Mouse (Mus musculus) olfactory bulb, adult 2 months (tissue): ENCODE measurements around the gene Spsb2.

Experiments used
- CTCF ChIP-seq: fragments of 200-500 bp; IDR thresholded peaks from 2 replicates; pipeline ENCODE4 v1.5.1; 2012; ENCODE audit warnings: low read depth, mild to moderate bottlenecking, low read length, moderate library complexity; ENCODE audit not compliant: insufficient read depth
- POLR2A ChIP-seq: fragments of 200-500 bp; IDR thresholded peaks from 2 replicates; pipeline ENCODE4 v1.6.1; 2012; ENCODE audit warnings: mild to moderate bottlenecking, low read depth, low read length, moderate library complexity; ENCODE audit not compliant: insufficient read depth

DNA sequence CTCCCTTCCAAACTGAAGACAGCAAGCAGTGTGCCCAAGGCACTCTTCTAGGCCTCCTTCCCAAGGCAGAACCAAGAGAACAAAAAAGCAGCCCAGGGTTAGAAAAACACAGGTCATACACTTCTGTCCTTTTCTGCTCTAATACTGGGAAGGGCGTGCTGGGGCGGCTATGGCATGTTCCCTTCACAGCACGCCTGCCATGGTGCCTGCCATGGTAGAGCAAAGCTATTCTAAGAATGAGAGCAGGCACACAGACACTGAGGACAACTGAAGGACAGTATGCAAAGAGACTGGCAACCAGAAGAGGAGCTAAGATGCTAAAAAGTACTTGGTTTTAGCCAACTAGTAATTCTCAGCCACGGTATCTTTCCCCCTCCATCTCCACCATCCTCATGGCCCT, 13.6 kb downstream of the Spsb2 start:
- TF ChIP-seq CTCF: no peak
- TF ChIP-seq POLR2A: no peak
